In the genomic region with DNA sequence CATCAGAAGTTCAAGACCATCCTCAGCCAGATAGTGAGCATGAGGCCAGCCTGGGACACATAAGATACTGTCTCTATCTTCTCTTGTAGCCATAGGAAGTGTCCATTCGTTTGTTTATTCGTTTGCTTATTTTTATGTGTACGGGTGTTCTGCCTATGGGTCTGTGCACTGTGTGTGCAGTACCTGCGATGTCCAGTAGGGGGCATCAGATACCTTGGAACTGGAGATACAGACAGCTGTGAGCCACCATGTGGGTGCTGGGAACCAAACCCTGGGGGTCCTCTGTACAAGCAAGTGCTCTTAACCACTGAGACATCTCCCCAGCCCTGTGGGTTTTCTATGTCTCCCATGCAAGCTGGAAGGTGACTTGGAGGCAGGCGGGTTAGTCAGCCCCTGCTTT, we compare ENCODE assay signal across 14 mouse cellular contexts. TPM values are rescaled to one million over a fixed set of nuclear protein-coding genes. Genes with fewer than 3 reads are reported as not detected.
DNase-seq lines count a peak whose midpoint lies in the region; ATAC-seq and TF ChIP-seq lines count a peak whose summit lies in the region.
"Had no signal": no experiment of that assay in that cellular context is flagged by ENCODE, and none has a peak within 500 bp of the region (broad histone marks: within the 10 kb centered on the region; RNA-seq: fewer than 3 reads in every experiment).

No protein-coding gene starts in this region.

- H3K4me3 ChIP-seq in heart, postnatal 0 days (ENCODE audit: low read depth, low read length), result no peak overlapping the region
- H3K4me3 ChIP-seq in heart, embryonic 10.5 days, result no peak overlapping the region
- H3K4me3 ChIP-seq in midbrain, postnatal 0 days (ENCODE audit: low read depth, low read length), result no peak overlapping the region
- no peak overlapping the region for H3K4me3 ChIP-seq in midbrain, embryonic 14.5 days (replicated peaks; ENCODE audit: low read depth, low read length)
- no peak overlapping the region for H3K4me3 ChIP-seq in forebrain, embryonic 14.5 days (ENCODE audit: low read depth, low read length)
- H3K4me3 ChIP-seq: forebrain, embryonic 15.5 days; liver, embryonic 13.5 days; midbrain, embryonic 10.5 days had no signal

- peaks cover 2% of the 10 kb centered on the region; the same call in 1 of the 2 replicates for H3K4me1 ChIP-seq in heart, postnatal 0 days (ENCODE audit: control insufficient read depth, insufficient read depth)
- H3K4me1 ChIP-seq in heart, embryonic 10.5 days, result peaks cover 20% of the 10 kb centered on the region
- H3K4me1 ChIP-seq in midbrain, postnatal 0 days (ENCODE audit: insufficient read depth, low read length), result no peaks in the 10 kb centered on the region
- H3K4me1 ChIP-seq in midbrain, embryonic 14.5 days (ENCODE audit: control insufficient read depth, insufficient read depth, low read length), result peaks cover 2% of the 10 kb centered on the region; the same call in 1 of the 2 replicates
- H3K4me1 ChIP-seq in forebrain, embryonic 14.5 days (ENCODE audit: control insufficient read depth, insufficient read depth, low read length), result peaks cover 1% of the 10 kb centered on the region; the same call in 1 of the 2 replicates

- 83% methylated on average over 5 of the region's 5 CpGs for WGBS in heart, postnatal 0 days
- 79% methylated on average over 5 of the region's 5 CpGs for WGBS in heart, embryonic 10.5 days
- WGBS in midbrain, postnatal 0 days, result 85% methylated on average over 5 of the region's 5 CpGs
- 89% methylated on average over 5 of the region's 5 CpGs for WGBS in midbrain, embryonic 14.5 days
- 84% methylated on average over 5 of the region's 5 CpGs for WGBS in forebrain, embryonic 14.5 days

- DNase-seq in heart, postnatal 0 days (ENCODE audit: low spot score), result no peak
- no peak for DNase-seq in heart, embryonic 10.5 days (ENCODE audit: low spot score)
- DNase-seq in midbrain, postnatal 0 days (ENCODE audit: low spot score), result no peak
- DNase-seq in midbrain, embryonic 14.5 days, result no peak
- DNase-seq in NIH3T3 (ENCODE audit: low read depth), result peak; percentile 37
- DNase-seq in splenic B cell, adult 2 months (ENCODE audit: low read depth, low spot score), result peak; percentile 37
- DNase-seq in forebrain, embryonic 14.5 days (ENCODE audit: low spot score), result no peak
- no peak for DNase-seq in right cerebral cortex, postnatal 4 days
- DNase-seq: adrenal gland, adult 2 months; cerebellum, adult 18-20 months; heart, postnatal 4 days; liver, embryonic 13.5 days had no signal

- no peaks in the 10 kb centered on the region for H3K36me3 ChIP-seq in heart, postnatal 0 days (replicated peaks; ENCODE audit: control insufficient read depth, insufficient read depth, low read length)
- H3K36me3 ChIP-seq in heart, embryonic 10.5 days, result no peaks in the 10 kb centered on the region
- no peaks in the 10 kb centered on the region for H3K36me3 ChIP-seq in midbrain, postnatal 0 days (ENCODE audit: insufficient read depth, low read length)
- H3K36me3 ChIP-seq in midbrain, embryonic 14.5 days (ENCODE audit: control insufficient read depth, insufficient read depth, low read length), result no peaks in the 10 kb centered on the region
- H3K36me3 ChIP-seq in splenic B cell, adult 2 months (ENCODE audit: control insufficient read depth, insufficient read depth, low read length, poor library complexity, severe bottlenecking), result no peaks in the 10 kb centered on the region
- no peaks in the 10 kb centered on the region for H3K36me3 ChIP-seq in forebrain, embryonic 14.5 days (ENCODE audit: control insufficient read depth, insufficient read depth, low read length)
- H3K36me3 ChIP-seq: forebrain, embryonic 15.5 days; liver, embryonic 13.5 days; midbrain, embryonic 10.5 days had no signal

- no peaks in the 10 kb centered on the region for H3K27me3 ChIP-seq in heart, postnatal 0 days (ENCODE audit: control insufficient read depth, insufficient read depth, low read length)
- H3K27me3 ChIP-seq in heart, embryonic 10.5 days (ENCODE audit: insufficient read depth, poor library complexity, severe bottlenecking), result no peaks in the 10 kb centered on the region
- no peaks in the 10 kb centered on the region; the same call in 1 of the 2 replicates for H3K27me3 ChIP-seq in midbrain, postnatal 0 days (ENCODE audit: insufficient read depth, low read length)
- no peaks in the 10 kb centered on the region for H3K27me3 ChIP-seq in midbrain, embryonic 14.5 days (ENCODE audit: control insufficient read depth, insufficient read depth, low read length)
- H3K27me3 ChIP-seq in splenic B cell, adult 2 months (ENCODE audit: control insufficient read depth, insufficient read depth, low read length, poor library complexity, severe bottlenecking), result no peaks in the 10 kb centered on the region; the same call in 1 of the 2 replicates
- no peaks in the 10 kb centered on the region for H3K27me3 ChIP-seq in forebrain, embryonic 14.5 days (replicated peaks; ENCODE audit: control insufficient read depth, insufficient read depth, low read length)
- H3K27me3 ChIP-seq: forebrain, embryonic 15.5 days; liver, embryonic 13.5 days had no signal

- H3K27ac ChIP-seq in heart, postnatal 0 days (ENCODE audit: low read depth), result no peak overlapping the region
- H3K27ac ChIP-seq in heart, embryonic 10.5 days, result no peak overlapping the region
- H3K27ac ChIP-seq in midbrain, postnatal 0 days (ENCODE audit: low read depth, low read length), result no peak overlapping the region
- H3K27ac ChIP-seq in midbrain, embryonic 14.5 days (replicated peaks; ENCODE audit: low read depth, low read length), result no peak overlapping the region
- no peak overlapping the region for H3K27ac ChIP-seq in forebrain, embryonic 14.5 days (ENCODE audit: low read depth, low read length)
- H3K27ac ChIP-seq: forebrain, embryonic 15.5 days; liver, embryonic 13.5 days; midbrain, embryonic 10.5 days had no signal

- H3K4me2 ChIP-seq in heart, postnatal 0 days (ENCODE audit: low read depth, low read length), result no peak overlapping the region
- H3K4me2 ChIP-seq in midbrain, postnatal 0 days (ENCODE audit: low read depth, low read length, poor library complexity, severe bottlenecking), result no peak overlapping the region
- H3K4me2 ChIP-seq in midbrain, embryonic 14.5 days (ENCODE audit: low read length), result no peak overlapping the region
- no peak overlapping the region for H3K4me2 ChIP-seq in forebrain, embryonic 14.5 days (ENCODE audit: low read length)
- H3K4me2 ChIP-seq: forebrain, embryonic 15.5 days; liver, embryonic 13.5 days had no signal

- ATAC-seq in heart, postnatal 0 days (ENCODE audit: insufficient read depth, low read depth), result no peak
- ATAC-seq in midbrain, postnatal 0 days (ENCODE audit: low FRiP score), result no peak
- no peak for ATAC-seq in midbrain, embryonic 14.5 days (ENCODE audit: low FRiP score, low TSS enrichment)
- ATAC-seq in forebrain, embryonic 14.5 days, result no peak
- ATAC-seq: forebrain, embryonic 15.5 days had no signal

- no peak for TF ChIP-seq EP300 in heart, postnatal 0 days (IDR thresholded peaks at IDR 0.05; ENCODE audit: low read depth)

- peak; percentile 34 for TF ChIP-seq CTCF in heart, postnatal 0 days (IDR thresholded peaks at IDR 0.05; ENCODE audit: low read depth)
- peak; percentile 54 for TF ChIP-seq CTCF in midbrain, postnatal 0 days (IDR thresholded peaks at IDR 0.05)

- H3K9me3 ChIP-seq in heart, postnatal 0 days (replicated peaks; ENCODE audit: control insufficient read depth, low read length), result peaks cover 8% of the 10 kb centered on the region
- peaks cover 17% of the 10 kb centered on the region for H3K9me3 ChIP-seq in heart, embryonic 10.5 days
- H3K9me3 ChIP-seq in midbrain, postnatal 0 days (ENCODE audit: low read length), result peaks cover 9% of the 10 kb centered on the region; the same call in 1 of the 2 replicates
- 0 out of 2 replicates have a peak, but pooled peaks cover 7% of the 10 kb centered on the region for H3K9me3 ChIP-seq in midbrain, embryonic 14.5 days (ENCODE audit: control insufficient read depth, low read length)
- H3K9me3 ChIP-seq in forebrain, embryonic 14.5 days (replicated peaks; ENCODE audit: control insufficient read depth, low read length), result peaks cover 8% of the 10 kb centered on the region

- H3K9ac ChIP-seq in heart, postnatal 0 days (replicated peaks; ENCODE audit: low read depth, low read length), result no peak overlapping the region
- no peak overlapping the region for H3K9ac ChIP-seq in midbrain, postnatal 0 days (replicated peaks; ENCODE audit: low read length, poor library complexity, severe bottlenecking)
- no peak overlapping the region for H3K9ac ChIP-seq in midbrain, embryonic 14.5 days (replicated peaks; ENCODE audit: low read length)
- H3K9ac ChIP-seq in forebrain, embryonic 14.5 days (ENCODE audit: low read length), result no peak overlapping the region
- H3K9ac ChIP-seq: forebrain, embryonic 15.5 days; liver, embryonic 13.5 days had no signal

RNA-seq across cellular contexts. Expression of a gene that starts 19.6 kb away (rescaled TPM):
- total RNA-seq in heart, postnatal 0 days (2014; rRNA removed; ENCODE audit: low replicate concordance), result 57.8 and 64.2 TPM in 2 replicates
- polyA plus RNA-seq in heart, postnatal 0 days (2015; fragmentation: Nextera tagmentation; extraction: Ambion mirVana), result 30.5 and 31.6 TPM in 2 replicates
- 148 and 164 TPM in 2 replicates for polyA plus RNA-seq in heart, embryonic 10.5 days (2016; fragmentation: Nextera tagmentation; extraction: Ambion mirVana)
- total RNA-seq in midbrain, postnatal 0 days (2014; rRNA removed), result 105 and 108 TPM in 2 replicates
- 95.3 and 100 TPM in 2 replicates for polyA plus RNA-seq in midbrain, postnatal 0 days (2015; fragmentation: Nextera tagmentation; extraction: Ambion mirVana)
- 91.8 and 97.4 TPM in 2 replicates for polyA plus RNA-seq in midbrain, embryonic 14.5 days (2014; fragmentation: Nextera tagmentation; extraction: Ambion mirVana)
- polyA plus RNA-seq in forebrain, embryonic 14.5 days (2014; fragmentation: Nextera tagmentation; extraction: Ambion mirVana), result 113 and 119 TPM in 2 replicates

Comparison
In these comparisons a context has a peak if more than half of its experiments do, and no peak if none do; other contexts are left out.
1. DNase-seq: peak in NIH3T3 (single experiment) and splenic B cell, adult 2 months (single experiment); none in heart, postnatal 0 days (single experiment), heart, embryonic 10.5 days (single experiment), midbrain, postnatal 0 days (single experiment), midbrain, embryonic 14.5 days (single experiment), forebrain, embryonic 14.5 days (single experiment) and right cerebral cortex, postnatal 4 days (single experiment).